Mouse (Mus musculus) embryonic facial prominence, embryonic 12.5 days (tissue): ENCODE measurements around the gene Krt1. TPM values are rescaled to one million over a fixed set of nuclear protein-coding genes. Genes with fewer than 3 reads are reported as not detected.

Experiments
- ATAC-seq: fragments of 200-750 bp; cut with Nextera tagmentation; 2 replicates; pipeline ENCODE4 v1.8.0; 2017; ENCODE audit not compliant: insufficient number of reproducible peaks, insufficient read depth, low FRiP score, low TSS enrichment
- H3K27ac ChIP-seq: fragments of 300-500 bp; sonication (generic); 2 replicates; pipeline ENCODE4 v1.5.1; 2016; ENCODE audit warnings: mild to moderate bottlenecking
- H3K27me3 ChIP-seq: fragments of 300-500 bp; sonication (generic); 2 replicates; pipeline ENCODE4 v1.6.1; 2016; ENCODE audit warnings: mild to moderate bottlenecking, moderate library complexity
- H3K36me3 ChIP-seq: fragments of 300-500 bp; sonication (generic); 2 replicates; pipeline ENCODE4 v1.6.1; 2016; ENCODE audit warnings: mild to moderate bottlenecking
- H3K4me1 ChIP-seq: fragments of 300-500 bp; sonication (generic); 2 replicates; pipeline ENCODE4 v1.6.1; 2016
- H3K4me2 ChIP-seq: fragments of 300-500 bp; sonication (generic); replicated peaks from 2 replicates; pipeline ENCODE4 v1.6.1; 2016; ENCODE audit warnings: mild to moderate bottlenecking, moderate library complexity
- H3K4me3 ChIP-seq: fragments of 300-500 bp; sonication (generic); 2 replicates; pipeline ENCODE4 v1.5.1; 2016; ENCODE audit warnings: mild to moderate bottlenecking
- H3K9ac ChIP-seq: fragments of 300-500 bp; sonication (generic); 2 replicates; pipeline ENCODE4 v1.6.1; 2016; ENCODE audit warnings: mild to moderate bottlenecking, moderate library complexity
- H3K9me3 ChIP-seq: fragments of 300-500 bp; sonication (generic); 2 replicates; pipeline ENCODE4 v1.6.1; 2016; ENCODE audit warnings: mild to moderate bottlenecking, moderate library complexity
- WGBS: fragments of 180-500 bp; shearing (Covaris S2); methylation state at CpG from one replicate; pipeline ENCODE4 v1.1.7; 2016; 5-methylcytosine and 5-hydroxymethylcytosine counted together
- polyA plus RNA-seq: library from polyadenylated mRNA; unstranded; fragments of >200 nt; fragmentation: Nextera tagmentation; extraction: Ambion mirVana; gene quantifications from 2 replicates; pipeline ENCODE4 v1.2.1, GENCODE M21; 2016

Krt1 gene
- polyA plus RNA-seq, 1 experiment from 2014 or later, result 3.4 TPM

GRCm38 (mm10) chr15:101858673-101859425, 8.3 kb upstream of the Krt1 start:
- H3K27me3 ChIP-seq, result peaks cover 62% of the 10 kb centered on the region
- H3K9ac ChIP-seq, result no peak overlapping the region
- WGBS, result 8% methylated on average over 11 of the region's 11 CpGs
- ATAC-seq, result no peak
- H3K4me3 ChIP-seq, result peak overlapping the region; percentile 45; the same call in 1 of the 2 replicates
- H3K4me2 ChIP-seq, result peak overlapping the region; percentile 80
- H3K9me3 ChIP-seq, result no peaks in the 10 kb centered on the region
- H3K4me1 ChIP-seq, result peaks cover 15% of the 10 kb centered on the region
- H3K27ac ChIP-seq, result no peak overlapping the region
- H3K36me3 ChIP-seq, result no peaks in the 10 kb centered on the region

GRCm38 (mm10) chr15:101856696-101857095, 6.1 kb upstream of the Krt1 start:
- Histone ChIP-seq H3K36me3 (no peaks in the 10 kb centered on the region), H3K27me3 (peaks cover 70% of the 10 kb centered on the region), H3K9ac (no peak overlapping the region), H3K4me1 (peaks cover 15% of the 10 kb centered on the region), H3K4me3 (no peak overlapping the region), H3K27ac (no peak overlapping the region), H3K9me3 (no peaks in the 10 kb centered on the region), H3K4me2 (no peak overlapping the region)
- 59% methylated on average over 5 of the region's 5 CpGs for WGBS
- no peak for ATAC-seq

- H3K4me3 ChIP-seq, result no peak overlapping the region
- H3K9me3 ChIP-seq, result no peaks in the 10 kb centered on the region
- H3K27ac ChIP-seq, result no peak overlapping the region
- WGBS, result 73% methylated on average over 3 of the region's 3 CpGs
- no peak overlapping the region for H3K4me2 ChIP-seq
- no peaks in the 10 kb centered on the region for H3K36me3 ChIP-seq
- peaks cover 61% of the 10 kb centered on the region for H3K27me3 ChIP-seq
- H3K9ac ChIP-seq, result no peak overlapping the region
- H3K4me1 ChIP-seq, result peaks cover 15% of the 10 kb centered on the region
- no peak for ATAC-seq
Observed at GRCm38 (mm10) chr15:101855732-101856131, 5.1 kb upstream of the Krt1 start.

DNA sequence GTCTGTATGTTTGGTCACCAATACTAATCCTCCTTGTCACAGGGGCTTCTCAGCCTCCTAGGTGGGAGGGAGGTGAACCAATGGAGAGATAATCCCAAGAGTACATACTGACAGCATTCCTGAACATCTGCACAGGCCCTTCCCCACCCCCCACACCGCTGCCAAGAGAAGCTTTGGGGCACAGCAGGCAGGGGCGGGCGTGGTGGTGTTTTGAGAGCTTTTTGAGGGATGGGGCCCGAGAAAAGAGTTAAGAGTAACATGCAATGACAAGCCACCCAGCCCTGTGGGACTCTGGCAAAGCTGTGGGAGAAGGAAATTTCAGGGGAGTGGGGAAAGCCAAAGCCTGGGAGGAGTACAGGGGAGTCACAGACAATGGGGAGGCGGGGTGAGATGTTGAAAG, 3.7 kb upstream of the Krt1 start:
- no peak for ATAC-seq
- Histone ChIP-seq H3K4me2 (no peak overlapping the region), H3K27me3 (peaks cover 46% of the 10 kb centered on the region), H3K36me3 (no peaks in the 10 kb centered on the region), H3K9me3 (no peaks in the 10 kb centered on the region), H3K4me1 (peaks cover 9% of the 10 kb centered on the region), H3K9ac (no peak overlapping the region), H3K4me3 (no peak overlapping the region), H3K27ac (no peak overlapping the region)
- 18% methylated on average over 5 of the region's 5 CpGs for WGBS

DNA sequence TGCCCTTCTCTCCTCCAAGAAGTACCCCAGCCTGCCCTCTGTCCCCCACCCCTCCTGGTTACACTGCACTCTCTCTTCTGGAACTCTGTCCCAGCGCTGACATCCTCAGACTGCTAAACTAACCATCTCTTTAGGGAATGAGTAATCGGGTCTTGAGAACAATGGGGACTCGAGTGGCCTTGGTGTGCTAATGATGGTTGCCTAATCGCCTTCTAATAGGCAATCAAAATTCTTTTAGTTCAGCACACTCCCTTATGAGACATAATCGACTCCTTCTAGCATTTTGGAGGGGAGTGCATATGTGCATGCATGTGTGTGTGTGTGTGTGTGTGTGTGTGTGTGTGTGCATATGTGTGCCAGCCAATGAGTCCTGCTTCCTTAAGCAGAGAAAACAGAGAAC, 2.0 kb upstream of the Krt1 start:
- Histone ChIP-seq H3K9me3 (no peaks in the 10 kb centered on the region), H3K4me1 (peaks cover 5% of the 10 kb centered on the region), H3K27me3 (peaks cover 29% of the 10 kb centered on the region), H3K4me3 (no peak overlapping the region), H3K36me3 (no peaks in the 10 kb centered on the region), H3K27ac (no peak overlapping the region), H3K4me2 (no peak overlapping the region), H3K9ac (no peak overlapping the region)
- 39% methylated on average over 5 of the region's 5 CpGs for WGBS
- ATAC-seq, result no peak

DNA sequence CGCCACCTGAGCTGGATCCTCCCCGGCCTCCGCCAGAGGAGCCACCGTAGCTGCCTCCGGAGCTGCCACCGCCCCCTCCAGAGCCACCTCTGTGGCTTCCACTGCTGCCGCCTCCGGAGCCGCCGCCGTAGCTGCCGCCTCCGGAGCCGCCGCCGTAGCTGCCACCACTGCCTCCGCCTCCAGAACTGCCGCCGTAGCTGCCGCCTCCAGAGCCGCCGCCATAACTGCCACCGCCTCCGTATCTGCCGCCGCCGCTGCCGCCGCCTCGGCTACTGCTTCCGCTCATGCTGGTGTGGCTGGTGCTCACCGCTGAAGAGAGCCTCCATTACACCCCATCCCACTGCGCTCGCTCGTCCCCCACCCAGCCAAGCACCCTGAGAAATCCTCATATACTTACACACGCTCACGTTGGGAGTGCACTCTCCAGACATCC, 4.6 kb downstream of the Krt1 start:
- peak overlapping the region; percentile 70 for H3K4me2 ChIP-seq
- ATAC-seq, result no peak

GRCm38 (mm10) chr15:101843192-101843591, 7.4 kb downstream of the Krt1 start:
- Histone ChIP-seq H3K27me3 (peaks cover 14% of the 10 kb centered on the region), H3K36me3 (no peaks in the 10 kb centered on the region), H3K27ac (no peak overlapping the region), H3K9me3 (no peaks in the 10 kb centered on the region), H3K4me2 (no peak overlapping the region), H3K4me3 (no peak overlapping the region), H3K4me1 (no peaks in the 10 kb centered on the region), H3K9ac (no peak overlapping the region)
- WGBS, result 64% methylated on average over 9 of the region's 9 CpGs
- ATAC-seq, result no peak

More for the DNA sequence above, 4.6 kb downstream of the Krt1 start:
- WGBS, result under 1% methylated on average over 37 of the region's 37 CpGs
- peak overlapping the region; percentile 44 for H3K4me3 ChIP-seq
- no peaks in the 10 kb centered on the region for H3K9me3 ChIP-seq
- H3K36me3 ChIP-seq, result no peaks in the 10 kb centered on the region
- 0 out of 2 replicates have a peak overlapping the region, but pooled peaks have one; percentile 14 for H3K27ac ChIP-seq
- no peaks in the 10 kb centered on the region for H3K4me1 ChIP-seq
- peak overlapping the region; percentile 54 for H3K9ac ChIP-seq
- peaks cover 14% of the 10 kb centered on the region for H3K27me3 ChIP-seq

GRCm38 (mm10) chr15:101834784-101835328, 15.7 kb downstream of the Krt1 start:
- H3K27ac ChIP-seq, result no peak overlapping the region
- H3K36me3 ChIP-seq, result no peaks in the 10 kb centered on the region
- no peak overlapping the region for H3K9ac ChIP-seq
- no peak overlapping the region for H3K4me3 ChIP-seq
- no peaks in the 10 kb centered on the region for H3K4me1 ChIP-seq
- no peaks in the 10 kb centered on the region for H3K27me3 ChIP-seq
- no peak overlapping the region for H3K4me2 ChIP-seq
- WGBS, result 63% methylated on average over 5 of the region's 5 CpGs
- no peak for ATAC-seq
- H3K9me3 ChIP-seq, result no peaks in the 10 kb centered on the region

DNA sequence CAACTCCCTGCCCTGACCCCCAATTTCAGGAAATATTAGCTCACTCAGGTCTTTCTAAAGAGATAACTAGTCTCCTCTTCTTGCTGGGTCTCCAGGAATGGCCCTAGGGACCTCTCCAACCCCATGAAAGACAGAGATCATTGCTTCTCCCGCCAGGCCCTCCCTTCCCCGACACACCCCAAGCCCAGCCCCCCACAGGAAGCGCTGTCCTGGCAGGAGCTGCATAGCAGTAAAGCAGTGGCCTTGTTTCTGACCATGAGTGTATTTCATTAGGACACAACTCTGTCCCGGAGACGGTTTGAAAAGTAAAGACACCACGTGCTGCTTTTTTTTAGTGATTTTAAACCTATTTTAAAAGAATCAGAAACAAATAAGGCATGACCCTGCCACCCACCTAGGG, 17.5 kb downstream of the Krt1 start:
- Histone ChIP-seq H3K4me2 (no peak overlapping the region), H3K9ac (no peak overlapping the region), H3K4me1 (no peaks in the 10 kb centered on the region), H3K36me3 (no peaks in the 10 kb centered on the region), H3K4me3 (no peak overlapping the region), H3K27ac (no peak overlapping the region), H3K27me3 (no peaks in the 10 kb centered on the region), H3K9me3 (no peaks in the 10 kb centered on the region)
- WGBS, result 36% methylated on average over 6 of the region's 6 CpGs
- no peak for ATAC-seq

- no peak for ATAC-seq
- Histone ChIP-seq H3K4me1 (no peaks in the 10 kb centered on the region), H3K36me3 (no peaks in the 10 kb centered on the region), H3K9me3 (no peaks in the 10 kb centered on the region), H3K4me2 (no peak overlapping the region), H3K27ac (no peak overlapping the region), H3K27me3 (no peaks in the 10 kb centered on the region), H3K4me3 (no peak overlapping the region), H3K9ac (no peak overlapping the region)
- 72% methylated on average over 5 of the region's 5 CpGs for WGBS
Observed at GRCm38 (mm10) chr15:101829441-101829840, 21.2 kb downstream of the Krt1 start.

- no peaks in the 10 kb centered on the region for H3K4me1 ChIP-seq
- 27% methylated on average over 3 of the region's 3 CpGs for WGBS
Observed at GRCm38 (mm10) chr15:101821786-101822185, 28.8 kb downstream of the Krt1 start.

DNA sequence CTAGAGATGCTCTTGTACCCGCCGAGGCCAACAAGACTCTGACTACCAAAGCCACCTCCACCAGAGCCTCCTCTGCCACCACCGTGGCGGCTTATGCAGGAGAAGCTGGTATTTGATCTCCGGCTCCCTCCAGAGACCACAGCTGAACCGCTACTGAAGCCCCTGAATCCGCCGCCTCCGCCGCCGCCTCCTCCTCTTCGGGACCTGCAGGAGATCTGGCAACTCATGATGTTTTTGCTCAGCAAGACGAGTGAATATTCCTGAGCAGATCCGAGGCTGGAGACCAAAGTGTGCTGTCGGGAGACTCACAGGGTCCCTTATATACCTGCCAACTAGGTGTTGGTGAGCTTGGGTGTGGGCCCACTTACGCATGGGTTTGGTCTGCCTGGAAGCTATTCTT, 32.7 kb downstream of the Krt1 start, which contains the start of gene Krt2:
Gene Krt2 (minus strand): TSS at position 295 of the 400 bp plus-strand sequence.
- H3K36me3 ChIP-seq, result no peaks in the 10 kb centered on the region
- no peak within 1 kb of the TSS for H3K9ac ChIP-seq
- no peaks in the 10 kb centered on the region for H3K4me1 ChIP-seq
- no peaks in the 10 kb centered on the region for H3K9me3 ChIP-seq
- no peaks in the 10 kb centered on the region for H3K27me3 ChIP-seq
- H3K27ac ChIP-seq, result no peak within 1 kb of the TSS
- 81% methylated on average over 16 of the region's 16 CpGs for WGBS
- no peak within 1 kb of the TSS for H3K4me2 ChIP-seq
- H3K4me3 ChIP-seq, result no peak within 1 kb of the TSS
- no peak for ATAC-seq

More at GRCm38 (mm10) chr15:101821786-101822185, 28.8 kb downstream of the Krt1 start:
- no peaks in the 10 kb centered on the region for H3K27me3 ChIP-seq
- H3K9me3 ChIP-seq, result no peaks in the 10 kb centered on the region
- no peak overlapping the region for H3K9ac ChIP-seq
- no peak for ATAC-seq
- no peak overlapping the region for H3K27ac ChIP-seq
- H3K36me3 ChIP-seq, result no peaks in the 10 kb centered on the region
- H3K4me2 ChIP-seq, result no peak overlapping the region
- H3K4me3 ChIP-seq, result no peak overlapping the region
